Mouse (Mus musculus) kidney, adult 2 months (tissue): ENCODE results near the gene Cyp4f13.

Source experiments
- CTCF ChIP-seq: fragments of 200-500 bp; conservative IDR thresholded peaks from 2 replicates; pipeline ENCODE4 v1.5.1; 2011; ENCODE audit warnings: low read depth, mild to moderate bottlenecking, control low read depth, low read length, moderate library complexity, mixed read lengths; ENCODE audit not compliant: insufficient read depth, insufficient read length
- POLR2A ChIP-seq: fragments of 200-500 bp; IDR thresholded peaks from one replicate; pipeline ENCODE4 v1.6.1; 2011; ENCODE audit warnings: low read depth, low read length, control low read depth

- TF ChIP-seq CTCF (no peak), POLR2A (no peak)
Measured at GRCm38 (mm10) chr17:32917131-32917530, 30.1 kb downstream of the Cyp4f13 start, which contains the start of gene Cyp4f14.
